Mouse (Mus musculus) erythroblast, embryonic 14.5 days (primary cell): ENCODE data around the gene Gemin4.

Experiments
- GATA1 ChIP-seq: IDR thresholded peaks from 2 replicates; pipeline ENCODE4 v1.6.1; 2012; ENCODE audit warnings: low read length, inconsistent platforms, mixed read lengths
- TAL1 ChIP-seq: IDR thresholded peaks from 3 replicates; pipeline ENCODE4 v1.6.1; 2012; ENCODE audit warnings: low read length, inconsistent platforms, mixed read lengths

DNA sequence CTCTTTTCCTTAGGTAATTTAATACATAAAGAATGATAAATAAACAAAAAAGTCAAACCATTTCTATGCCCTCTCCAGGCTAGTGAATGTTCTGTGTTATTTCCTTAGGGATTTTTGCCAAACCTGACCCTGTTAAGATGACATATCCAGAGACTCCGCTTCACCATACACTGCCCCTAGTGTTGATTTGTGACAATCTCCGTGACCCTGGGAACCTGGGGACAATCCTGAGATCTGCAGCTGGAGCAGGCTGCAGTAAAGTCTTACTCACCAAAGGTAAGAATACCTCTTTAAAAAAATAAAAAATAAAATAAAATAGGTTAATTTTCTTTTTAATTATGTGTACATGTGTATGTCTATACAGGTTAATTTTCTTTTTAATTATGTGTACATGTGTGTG is 29.8 kb upstream of the Gemin4 start:
- TF ChIP-seq GATA1 (no peak), TAL1 (no peak)
